Mouse (Mus musculus) hindbrain, embryonic 16.5 days (tissue): ENCODE measurements around the gene Sdf4. TPM values are rescaled to one million over a fixed set of nuclear protein-coding genes. Genes with fewer than 3 reads are reported as not detected.
A peak's percentile ranks its signal among the peaks of the same experiment; 100 is the strongest.

ENCODE experiments used
- ATAC-seq: fragments of 200-750 bp; cut with Nextera tagmentation; 2 replicates; pipeline ENCODE4 v1.8.0; 2017; ENCODE audit warnings: moderate TSS enrichment, moderate library complexity
- H3K27ac ChIP-seq: fragments of 300-500 bp; sonication (generic); 2 replicates; pipeline ENCODE4 v1.5.1; 2014; ENCODE audit warnings: low read depth, mild to moderate bottlenecking, control low read depth, low read length, moderate library complexity
- H3K27me3 ChIP-seq: fragments of 300-500 bp; sonication (generic); replicated peaks from 2 replicates; pipeline ENCODE4 v1.6.1; 2014; ENCODE audit warnings: low read length; ENCODE audit not compliant: control insufficient read depth, insufficient read depth
- H3K36me3 ChIP-seq: fragments of 300-500 bp; sonication (generic); 2 replicates; pipeline ENCODE4 v1.6.1; 2014; ENCODE audit warnings: mild to moderate bottlenecking, low read length, moderate library complexity, mixed read lengths; ENCODE audit not compliant: control insufficient read depth, insufficient read depth
- H3K4me1 ChIP-seq: fragments of 300-500 bp; sonication (generic); 2 replicates; pipeline ENCODE4 v1.6.1; 2014; ENCODE audit warnings: low read depth, low read length; ENCODE audit not compliant: control insufficient read depth, insufficient read depth
- H3K4me2 ChIP-seq: fragments of 300-500 bp; sonication (generic); 2 replicates; pipeline ENCODE4 v1.6.1; 2014; ENCODE audit warnings: mild to moderate bottlenecking, low read length, control low read depth, moderate library complexity
- H3K4me3 ChIP-seq: fragments of 300-500 bp; sonication (generic); 2 replicates; pipeline ENCODE4 v1.5.1; 2014; ENCODE audit warnings: mild to moderate bottlenecking, low read length, control low read depth, moderate library complexity
- H3K9ac ChIP-seq: fragments of 300-500 bp; sonication (generic); 2 replicates; pipeline ENCODE4 v1.6.1; 2014; ENCODE audit warnings: low read depth, mild to moderate bottlenecking, control low read depth, low read length, moderate library complexity
- H3K9me3 ChIP-seq: fragments of 300-500 bp; sonication (generic); 2 replicates; pipeline ENCODE4 v1.6.1; 2014; ENCODE audit warnings: mild to moderate bottlenecking, low read length, moderate library complexity; ENCODE audit not compliant: control insufficient read depth
- WGBS: fragments of 180-500 bp; shearing (Covaris S2); extraction: QIAGEN DNeasy Blood & Tissue Kit; methylation state at CpG from one replicate; pipeline ENCODE4 v1.1.7; 2014; 5-methylcytosine and 5-hydroxymethylcytosine counted together
- polyA plus RNA-seq: library from polyadenylated mRNA; unstranded; fragments of >200 nt; fragmentation: Nextera tagmentation; extraction: Ambion mirVana; gene quantifications from 2 replicates; pipeline ENCODE4 v1.2.1, GENCODE M21; 2015

Sdf4 gene
- polyA plus RNA-seq, 1 experiment from 2014 or later: 120 TPM

DNA sequence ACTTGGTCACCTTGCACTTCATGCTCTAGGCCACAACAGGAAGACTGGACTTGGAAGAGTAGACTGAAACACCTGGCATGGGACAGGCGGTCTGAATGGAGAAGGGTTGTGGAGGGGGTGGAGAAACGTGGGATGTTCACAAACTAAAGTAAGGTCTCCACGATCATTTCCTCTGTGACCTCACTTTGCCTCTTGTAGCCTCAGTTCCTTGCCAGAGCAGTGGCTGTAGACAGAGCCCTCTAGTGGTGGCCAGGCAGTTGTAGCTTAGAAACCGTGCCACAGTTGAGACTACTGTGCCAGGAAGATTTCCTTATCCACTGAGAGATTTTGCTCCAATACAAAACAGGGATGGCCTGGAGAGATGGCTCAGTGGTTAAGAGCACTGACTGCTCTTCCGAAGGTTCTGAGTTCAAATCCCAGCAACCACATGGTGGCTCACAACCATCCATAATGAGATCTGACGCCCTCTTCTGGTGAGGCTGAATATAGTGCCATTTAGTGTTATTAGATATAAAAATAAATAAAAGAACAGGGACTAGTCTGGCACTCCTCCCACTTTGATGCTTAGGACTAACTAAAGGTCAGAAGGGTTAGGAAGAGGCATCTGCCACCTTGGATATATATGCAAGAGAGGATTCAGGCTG lies 40.9 kb downstream of the Sdf4 start:
- no peak overlapping the region for H3K27ac ChIP-seq
- 54% methylated on average over 6 of the region's 6 CpGs for WGBS
- no peak overlapping the region for H3K4me2 ChIP-seq
- H3K27me3 ChIP-seq: peaks cover 13% of the 10 kb centered on the region
- no peak overlapping the region for H3K4me3 ChIP-seq
- H3K36me3 ChIP-seq: peaks cover 3% of the 10 kb centered on the region; the same call in 1 of the 2 replicates
- H3K9me3 ChIP-seq: no peaks in the 10 kb centered on the region
- H3K4me1 ChIP-seq: peaks cover 28% of the 10 kb centered on the region
- H3K9ac ChIP-seq: no peak overlapping the region
- ATAC-seq: no peak

DNA sequence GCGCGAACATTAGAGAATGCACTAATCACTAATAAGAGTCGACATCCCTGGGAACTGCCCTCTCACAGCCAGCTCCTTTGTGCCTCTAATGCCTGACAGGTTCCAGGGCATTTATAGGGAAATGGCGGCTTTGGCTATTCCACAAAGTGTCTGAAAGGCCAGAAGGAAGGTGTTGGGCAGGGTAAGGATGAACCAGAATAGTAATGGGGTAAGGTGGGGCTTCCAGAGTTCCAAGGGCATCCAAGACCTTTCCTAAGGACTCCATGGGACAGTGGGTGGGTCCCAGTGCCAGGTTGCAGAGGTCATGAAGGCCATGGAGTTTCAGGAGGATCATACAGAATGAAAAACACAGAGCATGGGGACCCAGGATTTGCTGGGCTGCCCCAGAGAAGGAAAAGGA lies 41.6 kb downstream of the Sdf4 start:
- Histone ChIP-seq H3K4me3 (no peak overlapping the region), H3K27me3 (peaks cover 13% of the 10 kb centered on the region), H3K9me3 (no peaks in the 10 kb centered on the region), H3K4me1 (peaks cover 28% of the 10 kb centered on the region), H3K4me2 (no peak overlapping the region), H3K27ac (no peak overlapping the region), H3K36me3 (peaks cover 3% of the 10 kb centered on the region; the same call in 1 of the 2 replicates), H3K9ac (no peak overlapping the region)
- no peak for ATAC-seq
- WGBS: 45% methylated on average over 4 of the region's 4 CpGs

DNA sequence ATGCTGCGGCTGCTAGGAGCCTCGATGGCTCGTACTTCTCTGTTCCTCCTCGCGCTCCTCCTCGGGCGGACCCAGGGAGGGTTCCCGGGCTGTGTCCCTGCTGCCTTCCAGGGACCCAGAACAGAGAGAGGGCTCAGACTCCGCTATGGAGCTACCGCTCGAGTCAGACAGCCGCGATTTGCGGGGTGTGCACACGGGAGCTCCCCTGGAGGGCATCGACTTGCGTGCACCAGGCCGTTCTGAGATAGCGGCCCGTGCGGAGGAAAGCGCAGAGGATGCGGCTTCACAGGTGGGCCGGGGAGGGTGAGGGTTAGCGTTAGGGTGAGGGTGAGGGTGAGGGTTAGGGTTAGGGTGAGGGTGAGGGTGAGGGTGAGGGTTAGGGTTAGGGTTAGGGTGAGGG lies 42.2 kb downstream of the Sdf4 start:
- no peaks in the 10 kb centered on the region for H3K9me3 ChIP-seq
- peak overlapping the region; percentile 21 for H3K4me3 ChIP-seq
- no peak overlapping the region for H3K27ac ChIP-seq
- ATAC-seq: no peak
- H3K4me2 ChIP-seq: peak overlapping the region; percentile 41
- WGBS: 7% methylated on average over 24 of the region's 25 CpGs
- H3K27me3 ChIP-seq: peaks cover 13% of the 10 kb centered on the region
- no peaks in the 10 kb centered on the region for H3K36me3 ChIP-seq
- H3K4me1 ChIP-seq: peaks cover 28% of the 10 kb centered on the region
- H3K9ac ChIP-seq: peak overlapping the region; percentile 7; the same call in 1 of the 2 replicates

DNA sequence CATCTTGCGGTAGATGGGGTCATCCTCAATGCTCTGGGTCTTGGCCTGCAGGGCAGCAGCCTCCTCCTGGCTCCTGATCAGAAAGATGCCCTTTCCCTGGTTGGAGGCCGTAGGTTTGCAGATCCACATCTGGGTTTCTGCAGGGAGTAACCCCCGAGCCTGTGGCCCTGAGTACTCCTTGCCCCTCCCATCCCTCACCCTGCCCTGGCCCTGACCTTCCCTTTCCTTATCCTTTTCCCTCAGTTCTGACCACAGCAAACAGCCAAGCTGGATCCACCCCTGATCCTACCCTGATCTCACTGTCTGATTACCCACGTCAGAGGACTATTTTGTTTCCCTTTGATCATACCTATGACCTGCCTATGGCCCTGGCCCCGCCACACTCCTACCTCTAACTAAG lies 52.1 kb downstream of the Sdf4 start:
- H3K27ac ChIP-seq: no peak overlapping the region
- no peaks in the 10 kb centered on the region for H3K36me3 ChIP-seq
- no peaks in the 10 kb centered on the region for H3K4me1 ChIP-seq
- ATAC-seq: no peak
- 84% methylated on average over 5 of the region's 5 CpGs for WGBS
- H3K4me3 ChIP-seq: no peak overlapping the region
- H3K9ac ChIP-seq: no peak overlapping the region
- H3K9me3 ChIP-seq: no peaks in the 10 kb centered on the region
- no peak overlapping the region for H3K4me2 ChIP-seq
- H3K27me3 ChIP-seq: no peaks in the 10 kb centered on the region

DNA sequence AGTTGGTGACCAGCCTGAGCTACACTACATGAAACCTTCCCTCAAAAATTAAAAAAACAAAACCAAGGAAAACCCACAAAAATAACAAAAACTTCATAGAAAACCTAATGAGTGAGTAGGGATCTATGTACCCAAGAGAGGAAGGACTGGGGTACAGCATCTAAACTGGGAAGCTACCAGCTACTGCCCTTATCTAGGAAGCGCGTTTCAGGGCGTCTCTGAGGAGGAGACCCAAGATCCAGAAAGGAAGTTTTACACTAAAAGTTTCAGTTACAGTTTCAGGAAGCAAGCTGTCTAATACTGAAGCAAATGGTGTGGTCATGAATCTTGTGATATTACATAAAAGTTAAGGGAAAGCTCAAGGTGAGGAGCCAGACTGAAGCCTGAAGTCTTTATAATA lies 57.1 kb downstream of the Sdf4 start:
- no peak overlapping the region for H3K27ac ChIP-seq
- H3K9ac ChIP-seq: no peak overlapping the region
- no peak overlapping the region for H3K4me3 ChIP-seq
- no peaks in the 10 kb centered on the region for H3K9me3 ChIP-seq
- H3K4me1 ChIP-seq: no peaks in the 10 kb centered on the region
- 76% methylated on average over 3 of the region's 3 CpGs for WGBS
- H3K36me3 ChIP-seq: no peaks in the 10 kb centered on the region
- H3K4me2 ChIP-seq: no peak overlapping the region
- H3K27me3 ChIP-seq: no peaks in the 10 kb centered on the region
- no peak for ATAC-seq

DNA sequence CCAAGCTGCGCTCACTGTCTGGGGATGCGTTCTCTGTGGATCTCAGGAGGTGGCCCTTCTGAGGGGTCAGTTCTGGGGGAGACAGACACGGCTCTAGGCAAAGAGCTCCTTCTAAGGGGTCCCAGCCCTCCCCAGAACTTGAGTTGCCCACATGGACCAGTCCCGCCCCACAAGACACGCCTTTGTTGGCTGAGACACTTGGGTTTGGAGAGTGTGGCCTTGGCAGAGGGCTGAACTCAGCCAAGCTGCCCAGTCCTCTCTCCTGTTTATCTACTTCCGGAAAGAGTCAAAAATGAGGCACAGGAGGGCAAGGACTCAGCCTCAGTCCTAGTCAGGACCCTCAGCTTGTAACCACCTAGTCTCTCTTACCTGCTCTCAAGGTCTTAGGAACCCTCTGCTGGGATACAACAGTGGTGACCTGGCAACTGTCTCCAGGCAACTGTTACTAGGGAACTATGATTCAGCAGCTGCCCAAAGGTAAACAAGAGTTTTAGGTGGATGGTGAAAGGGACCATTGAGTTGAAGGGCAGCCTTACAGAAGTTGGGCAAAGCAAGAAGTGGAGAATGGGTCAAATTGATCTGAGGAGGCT lies 57.8 kb downstream of the Sdf4 start:
- Histone ChIP-seq H3K4me1 (no peaks in the 10 kb centered on the region), H3K9me3 (no peaks in the 10 kb centered on the region), H3K36me3 (no peaks in the 10 kb centered on the region), H3K27me3 (no peaks in the 10 kb centered on the region), H3K4me3 (no peak overlapping the region), H3K27ac (no peak overlapping the region), H3K9ac (no peak overlapping the region), H3K4me2 (no peak overlapping the region)
- ATAC-seq: no peak
- WGBS: 76% methylated on average over 6 of the region's 6 CpGs

DNA sequence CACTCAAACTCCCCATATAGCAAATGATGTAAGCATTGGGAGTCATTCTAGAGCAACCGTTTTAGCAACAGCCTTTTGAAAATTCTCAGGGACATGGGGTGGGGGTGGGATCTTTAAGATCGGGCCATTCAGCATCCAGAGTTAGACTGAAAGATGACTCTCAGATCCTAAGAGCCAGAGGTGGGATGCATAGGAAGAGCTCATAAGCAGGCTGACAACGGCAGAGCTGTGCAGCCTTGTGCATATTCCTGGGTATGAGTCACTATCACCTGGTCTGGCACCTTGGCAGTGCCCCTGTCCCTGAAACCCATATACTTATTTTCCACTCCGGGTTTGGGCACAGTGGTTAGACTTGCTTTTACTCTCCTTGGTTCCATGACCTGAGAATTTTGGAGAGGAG lies 60.4 kb downstream of the Sdf4 start:
- Histone ChIP-seq H3K36me3 (no peaks in the 10 kb centered on the region), H3K27ac (no peak overlapping the region), H3K4me2 (no peak overlapping the region), H3K9me3 (no peaks in the 10 kb centered on the region), H3K9ac (no peak overlapping the region), H3K27me3 (no peaks in the 10 kb centered on the region), H3K4me3 (no peak overlapping the region), H3K4me1 (no peaks in the 10 kb centered on the region)
- 85% methylated on average over 4 of the region's 4 CpGs for WGBS
- no peak for ATAC-seq

DNA sequence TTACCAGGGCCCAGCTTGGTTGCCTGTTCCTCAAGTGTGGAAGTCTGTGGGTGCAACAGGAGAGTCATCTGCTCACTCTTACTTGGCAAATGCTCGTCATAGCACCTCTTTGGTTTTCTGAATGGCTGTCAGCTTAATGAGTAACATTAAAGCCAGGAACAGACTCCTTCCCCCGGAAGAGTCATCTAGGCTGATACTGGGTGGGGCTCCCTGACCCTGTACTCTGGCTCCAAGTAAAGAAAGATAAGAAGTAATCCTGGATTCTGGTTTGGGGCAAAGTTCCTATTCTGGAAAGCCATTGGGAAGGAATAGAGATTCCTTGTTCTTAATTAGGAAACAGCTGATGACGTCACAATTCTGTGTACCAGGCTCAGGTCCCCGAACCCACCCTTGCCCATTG lies 61.5 kb downstream of the Sdf4 start:
- Histone ChIP-seq H3K4me3 (no peak overlapping the region), H3K9me3 (no peaks in the 10 kb centered on the region), H3K4me1 (no peaks in the 10 kb centered on the region), H3K27ac (no peak overlapping the region), H3K27me3 (no peaks in the 10 kb centered on the region), H3K4me2 (no peak overlapping the region), H3K9ac (no peak overlapping the region), H3K36me3 (no peaks in the 10 kb centered on the region)
- ATAC-seq: no peak
- 78% methylated on average over 4 of the region's 4 CpGs for WGBS

DNA sequence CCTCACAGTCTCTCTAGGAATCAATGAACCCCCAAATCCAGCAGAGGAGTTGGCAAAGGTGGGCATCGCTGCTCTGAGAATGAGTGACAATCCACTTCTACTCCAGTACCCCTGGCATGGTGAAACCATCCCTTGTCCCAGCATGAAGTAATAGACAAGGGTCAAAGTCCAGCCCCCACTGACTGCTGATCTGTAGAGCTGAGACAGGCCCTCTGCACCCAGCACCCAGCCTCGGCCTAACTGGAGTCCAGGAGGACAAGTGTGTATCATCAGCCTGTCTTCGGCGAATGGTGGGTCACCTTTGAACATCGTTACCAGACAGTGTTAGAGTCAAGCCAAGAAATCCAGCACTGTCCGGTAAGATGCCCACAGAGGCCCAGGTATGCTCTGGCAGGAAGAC lies 61.9 kb downstream of the Sdf4 start:
- 94% methylated on average over 6 of the region's 6 CpGs for WGBS
- ATAC-seq: no peak
- H3K27ac ChIP-seq: no peak overlapping the region
- no peak overlapping the region for H3K4me2 ChIP-seq
- H3K36me3 ChIP-seq: no peaks in the 10 kb centered on the region
- no peaks in the 10 kb centered on the region for H3K27me3 ChIP-seq
- H3K9ac ChIP-seq: no peak overlapping the region
- no peaks in the 10 kb centered on the region for H3K4me1 ChIP-seq
- H3K9me3 ChIP-seq: no peaks in the 10 kb centered on the region
- no peak overlapping the region for H3K4me3 ChIP-seq
